Comparison of ENCODE assay signal across 8 mouse cellular contexts in the genomic region with DNA sequence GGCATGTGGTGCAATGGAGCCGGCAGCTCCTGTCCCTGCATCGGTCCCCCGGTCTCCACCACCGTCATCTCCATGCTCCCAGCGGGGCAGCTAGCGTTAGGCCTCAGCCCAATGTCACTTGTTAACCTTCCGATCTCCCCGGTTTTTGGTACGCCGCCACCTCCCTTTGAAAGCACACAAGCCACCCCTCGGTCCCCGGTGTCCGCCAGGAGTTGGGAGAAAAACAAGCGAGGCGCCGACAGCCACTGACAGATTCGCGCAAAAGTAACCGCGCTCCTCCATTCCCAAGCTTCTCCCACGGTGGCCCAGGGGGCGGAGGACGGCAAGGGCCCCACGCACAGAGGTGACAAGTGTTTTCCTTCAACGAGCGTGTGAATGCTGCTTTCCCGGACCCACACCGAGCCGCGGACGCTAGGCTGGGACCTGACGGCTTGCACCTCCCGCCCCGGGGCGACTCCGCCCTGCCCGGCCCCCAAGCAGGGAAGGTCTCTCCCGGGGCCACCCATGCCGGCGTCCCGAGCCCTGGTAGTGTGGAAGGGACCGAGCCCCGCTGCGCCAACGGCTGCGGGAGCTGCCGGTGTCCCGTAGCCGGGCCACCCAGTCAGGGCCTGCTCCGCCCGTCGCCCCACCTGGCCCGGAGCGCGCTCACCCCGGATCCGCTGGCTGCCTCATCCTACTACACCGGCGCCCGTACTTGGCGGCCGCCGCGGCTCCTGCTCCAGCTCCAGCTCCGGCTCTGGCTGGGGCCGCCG. TPM values are rescaled to one million over a fixed set of nuclear protein-coding genes. Genes with fewer than 3 reads are reported as not detected.
DNase-seq lines count a peak whose midpoint lies in the region; ATAC-seq and TF ChIP-seq lines count a peak whose summit lies in the region.

No protein-coding gene starts in this region.

- under 1% methylated on average over 67 of the region's 67 CpGs for WGBS in embryonic facial prominence, embryonic 15.5 days
- under 1% methylated on average over 67 of the region's 67 CpGs for WGBS in heart, embryonic 10.5 days
- WGBS in liver, embryonic 12.5 days (ENCODE audit: insufficient replicate concordance) = under 1% methylated on average over 64 of the region's 67 CpGs
- under 1% methylated on average over 67 of the region's 67 CpGs for WGBS in thymus, adult 2 months

- H3K27me3 ChIP-seq in ES-Bruce4 (ENCODE audit: control insufficient read depth, insufficient read depth, low read length, poor library complexity, severe bottlenecking) (no peaks in the 10 kb centered on the region), myocyte (ENCODE audit: control insufficient read depth, insufficient read depth, insufficient read length) (no peaks in the 10 kb centered on the region)
- H3K27me3 ChIP-seq in embryonic facial prominence, embryonic 15.5 days = no peaks in the 10 kb centered on the region
- H3K27me3 ChIP-seq in heart, embryonic 10.5 days (ENCODE audit: insufficient read depth, poor library complexity, severe bottlenecking) = peaks cover 3% of the 10 kb centered on the region
- H3K27me3 ChIP-seq in liver, embryonic 12.5 days (replicated peaks) = no peaks in the 10 kb centered on the region
- H3K27me3 ChIP-seq in thymus, adult 2 months (ENCODE audit: control insufficient read depth, insufficient read depth, low read length) = no peaks in the 10 kb centered on the region

- no peak; the same call in 1 of the 2 replicates for ATAC-seq in embryonic facial prominence, embryonic 15.5 days (ENCODE audit: insufficient number of reproducible peaks, low FRiP score, low TSS enrichment, low read depth)
- ATAC-seq in liver, embryonic 12.5 days = peak; percentile 84

- H3K36me3 ChIP-seq in ES-Bruce4 (ENCODE audit: control insufficient read depth, insufficient read depth, low read length, poor library complexity, severe bottlenecking) (no peaks in the 10 kb centered on the region), myocyte (ENCODE audit: control insufficient read depth, insufficient read depth) (no peaks in the 10 kb centered on the region)
- no peaks in the 10 kb centered on the region for H3K36me3 ChIP-seq in embryonic facial prominence, embryonic 15.5 days
- no peaks in the 10 kb centered on the region for H3K36me3 ChIP-seq in heart, embryonic 10.5 days
- no peaks in the 10 kb centered on the region for H3K36me3 ChIP-seq in liver, embryonic 12.5 days
- no peaks in the 10 kb centered on the region for H3K36me3 ChIP-seq in thymus, adult 2 months (ENCODE audit: control insufficient read depth, insufficient read depth, low read length)

- H3K27ac ChIP-seq in ES-Bruce4 (ENCODE audit: insufficient read depth, low read length) = no peak overlapping the region
- H3K27ac ChIP-seq in bone marrow macrophage, adult 2 months (ENCODE audit: insufficient read depth, low read depth, low read length) = peak overlapping the region; percentile 77
- peak overlapping the region; percentile 89 for H3K27ac ChIP-seq in embryonic facial prominence, embryonic 15.5 days (replicated peaks)
- H3K27ac ChIP-seq in heart, embryonic 10.5 days = peak overlapping the region; percentile 89
- H3K27ac ChIP-seq in liver, embryonic 12.5 days = peak overlapping the region; percentile 98
- H3K27ac ChIP-seq in thymus, adult 2 months (ENCODE audit: control insufficient read depth, insufficient read depth, low read length) = peak overlapping the region; percentile 5

- peaks cover 11% of the 10 kb centered on the region for H3K79me2 ChIP-seq in myocyte (ENCODE audit: control insufficient read depth, insufficient read depth)

- TF ChIP-seq CTCF in ES-Bruce4 (IDR thresholded peaks at IDR 0.05; ENCODE audit: low read depth, low read length) = no peak
- no peak for TF ChIP-seq CTCF in bone marrow macrophage, adult 2 months (IDR thresholded peaks at IDR 0.05; ENCODE audit: low read depth, low read length)
- no peak for TF ChIP-seq CTCF in thymus, adult 2 months (IDR thresholded peaks at IDR 0.05; ENCODE audit: borderline replicate concordance, control insufficient read depth, extremely low read depth, insufficient read depth, low read length, poor library complexity)

- peak; percentile 83 for DNase-seq in heart, embryonic 10.5 days (ENCODE audit: low spot score)
- peak; percentile 47 for DNase-seq in kidney, adult 9 months
- DNase-seq in thymus, adult 2 months = peak; percentile 40

- H3K4me3 ChIP-seq in ES-Bruce4 (ENCODE audit: low read depth, low read length) = peak overlapping the region; percentile 83
- H3K4me3 ChIP-seq in bone marrow macrophage, adult 2 months (ENCODE audit: insufficient read depth, low read length) = peak overlapping the region; percentile 98
- peak overlapping the region; percentile 98 for H3K4me3 ChIP-seq in embryonic facial prominence, embryonic 15.5 days (replicated peaks)
- H3K4me3 ChIP-seq in heart, embryonic 10.5 days = peak overlapping the region; percentile 91
- H3K4me3 ChIP-seq in liver, embryonic 12.5 days = peak overlapping the region; percentile 95
- peak overlapping the region; percentile 57 for H3K4me3 ChIP-seq in myocyte
- peak overlapping the region; percentile 85 for H3K4me3 ChIP-seq in thymus, adult 2 months (ENCODE audit: control insufficient read depth, insufficient read depth, low read length)

- H3K9ac ChIP-seq in ES-Bruce4 (ENCODE audit: low read depth, poor library complexity, severe bottlenecking) = peak overlapping the region; percentile 85
- H3K9ac ChIP-seq in embryonic facial prominence, embryonic 15.5 days = peak overlapping the region; percentile 91
- H3K9ac ChIP-seq in liver, embryonic 12.5 days = peak overlapping the region; percentile 96

- H3K4me2 ChIP-seq in embryonic facial prominence, embryonic 15.5 days (replicated peaks) = peak overlapping the region; percentile 63
- H3K4me2 ChIP-seq in liver, embryonic 12.5 days = peak overlapping the region; percentile 91
- H3K4me2 ChIP-seq in myocyte (ENCODE audit: low read depth) = peak overlapping the region; percentile 79

- no peaks in the 10 kb centered on the region for H3K9me3 ChIP-seq in ES-Bruce4 (replicated peaks; ENCODE audit: control insufficient read depth, insufficient read depth, low read length, poor library complexity, severe bottlenecking)
- no peaks in the 10 kb centered on the region for H3K9me3 ChIP-seq in embryonic facial prominence, embryonic 15.5 days (replicated peaks)
- H3K9me3 ChIP-seq in heart, embryonic 10.5 days = no peaks in the 10 kb centered on the region
- H3K9me3 ChIP-seq in liver, embryonic 12.5 days (replicated peaks) = no peaks in the 10 kb centered on the region

- peaks cover 1% of the 10 kb centered on the region for H3K4me1 ChIP-seq in ES-Bruce4 (ENCODE audit: control insufficient read depth, insufficient read depth, low read length)
- peaks cover 31% of the 10 kb centered on the region for H3K4me1 ChIP-seq in bone marrow macrophage, adult 2 months (ENCODE audit: control insufficient read depth, insufficient read depth, low read length)
- H3K4me1 ChIP-seq in embryonic facial prominence, embryonic 15.5 days = peaks cover 20% of the 10 kb centered on the region
- H3K4me1 ChIP-seq in heart, embryonic 10.5 days = peaks cover 49% of the 10 kb centered on the region
- H3K4me1 ChIP-seq in liver, embryonic 12.5 days = peaks cover 49% of the 10 kb centered on the region
- H3K4me1 ChIP-seq in thymus, adult 2 months (replicated peaks; ENCODE audit: control insufficient read depth, insufficient read depth, low read length) = peaks cover 19% of the 10 kb centered on the region

- TF ChIP-seq POLR2A in ES-Bruce4 (IDR thresholded peaks at IDR 0.05; ENCODE audit: insufficient read depth, low read length) (no peak), myocyte (IDR thresholded peaks at IDR 0.05; ENCODE audit: insufficient read length, low read depth) (peak; percentile 86)
- no peak for TF ChIP-seq POLR2A in bone marrow macrophage, adult 2 months (IDR thresholded peaks at IDR 0.05; ENCODE audit: borderline replicate concordance, low read depth, low read length)
- peak; percentile 45; the same call in 1 of the 2 replicates for TF ChIP-seq POLR2A in thymus, adult 2 months (IDR thresholded peaks at IDR 0.05; ENCODE audit: control insufficient read depth, extremely low read depth, insufficient read depth, low read length, poor library complexity)

- H3ac ChIP-seq in myocyte (ENCODE audit: control insufficient read depth, insufficient read length) = peak overlapping the region; percentile 72

- no peak for TF ChIP-seq EP300 in ES-Bruce4 (IDR thresholded peaks at IDR 0.05; ENCODE audit: insufficient read depth, low read depth, low read length)

TF ChIP-seq in myocyte, 11 proteins besides CTCF, POLR2A, EP300 and RAD21:
- TF ChIP-seq E2F4 (IDR thresholded peaks at IDR 0.05; ENCODE audit: insufficient read depth) (no peak), POLR2AphosphoS2 (IDR thresholded peaks at IDR 0.05; ENCODE audit: insufficient read length, low read depth) (peak; percentile 77)

RNA-seq across cellular contexts. Expression of gene Tex2, which starts 0.8 kb away (rescaled TPM):
- 28.8 and 31.3 TPM in 2 replicates for polyA plus RNA-seq in ES-Bruce4 (2011; ENCODE audit: insufficient read depth, insufficient read length, low read depth, missing spikeins)
- 22.8 and 25.0 TPM in 2 replicates for polyA plus RNA-seq in bone marrow macrophage, adult 2 months (2012; ENCODE audit: insufficient read depth, insufficient read length, missing spikeins)
- polyA plus RNA-seq in embryonic facial prominence, embryonic 15.5 days (2015; fragmentation: Nextera tagmentation; extraction: Ambion mirVana) = 11.7 and 11.9 TPM in 2 replicates
- 12.5 and 17.9 TPM in 2 replicates for polyA plus RNA-seq in heart, embryonic 10.5 days (2016; fragmentation: Nextera tagmentation; extraction: Ambion mirVana)
- 11.3 and 11.7 TPM in 2 replicates for polyA plus RNA-seq in liver, embryonic 12.5 days (2016; fragmentation: Nextera tagmentation; extraction: Ambion mirVana)
- polyA plus RNA-seq in myocyte (2012; fragmentation: generic; extraction: Trizol) = 7.0 TPM
- polyA plus RNA-seq in thymus, adult 2 months (2012; rRNA removed) = 13.2 and 13.7 TPM in 2 replicates

Comparison
In these comparisons a context has a peak if more than half of its experiments do, and no peak if none do; other contexts are left out.
1. POLR2A ChIP-seq: peak in myocyte (single experiment) and thymus, adult 2 months (single experiment); none in ES-Bruce4 (single experiment) and bone marrow macrophage, adult 2 months (single experiment).
2. Peak in every context shown above with its lines, with median percentiles within 50 percentile points of each other: H3K4me3 ChIP-seq, H3K9ac ChIP-seq, H3K4me2 ChIP-seq and DNase-seq.